ENCODE assay signal across 16 mouse cellular contexts in genomic region chr11:114122175-114122574, GRCm38 (mm10). TPM values are rescaled to one million over a fixed set of nuclear protein-coding genes. Genes with fewer than 3 reads are reported as not detected.
A peak's percentile ranks its signal among the peaks of the same experiment; 100 is the strongest.
DNase-seq lines count a peak whose midpoint lies in the region; ATAC-seq lines count a peak whose summit lies in the region.
"Had no signal": no experiment of that assay in that cellular context is flagged by ENCODE, and none has a peak within 500 bp of the region (broad histone marks: within the 10 kb centered on the region; RNA-seq: fewer than 3 reads in every experiment).

No protein-coding gene starts in this region.

- H3K27ac ChIP-seq in hindbrain, embryonic 11.5 days (ENCODE audit: low read depth, low read length): no peak overlapping the region
- no peak overlapping the region for H3K27ac ChIP-seq in hindbrain, embryonic 10.5 days
- peak overlapping the region; percentile 64 for H3K27ac ChIP-seq in hindbrain, embryonic 12.5 days
- 0 out of 2 replicates have a peak overlapping the region, but pooled peaks have one; percentile 5 for H3K27ac ChIP-seq in midbrain, embryonic 13.5 days
- H3K27ac ChIP-seq: heart, embryonic 13.5 days; hindbrain, embryonic 15.5 days; limb, embryonic 13.5 days had no signal

- DNase-seq in hindbrain, embryonic 11.5 days (ENCODE audit: low spot score): peak; percentile 14
- no peak for DNase-seq in hindbrain, embryonic 10.5 days (ENCODE audit: low spot score)
- DNase-seq in ovary, adult 18-20 months (ENCODE audit: low spot score): peak; percentile 32
- no peak for DNase-seq in ovary, postnatal 10 days (ENCODE audit: low spot score)
- no peak for DNase-seq in MN1 (ENCODE audit: low spot score)
- DNase-seq: adrenal gland, adult 2 months; cerebellum, adult 11-12 months; embryo, embryonic 11 days; gastrocnemius, postnatal 14 days; layer of hippocampus, postnatal 36 days; liver, postnatal 0 days had no signal

- no peak overlapping the region for H3K4me3 ChIP-seq in hindbrain, embryonic 11.5 days (ENCODE audit: low read depth, low read length)
- no peak overlapping the region for H3K4me3 ChIP-seq in hindbrain, embryonic 10.5 days
- no peak overlapping the region for H3K4me3 ChIP-seq in hindbrain, embryonic 12.5 days
- H3K4me3 ChIP-seq in midbrain, embryonic 13.5 days (replicated peaks): no peak overlapping the region
- H3K4me3 ChIP-seq: heart, embryonic 13.5 days; hindbrain, embryonic 15.5 days; limb, embryonic 13.5 days had no signal

- WGBS in hindbrain, embryonic 11.5 days: 53% methylated on average over 11 of the region's 13 CpGs
- WGBS in hindbrain, embryonic 10.5 days: 54% methylated on average over 13 of the region's 13 CpGs
- 37% methylated on average over 12 of the region's 13 CpGs for WGBS in hindbrain, embryonic 12.5 days
- WGBS in midbrain, embryonic 13.5 days: 38% methylated on average over 13 of the region's 13 CpGs

- H3K36me3 ChIP-seq in hindbrain, embryonic 11.5 days (ENCODE audit: control insufficient read depth, insufficient read depth, low read length): no peaks in the 10 kb centered on the region
- no peaks in the 10 kb centered on the region for H3K36me3 ChIP-seq in hindbrain, embryonic 10.5 days
- no peaks in the 10 kb centered on the region; the same call in 1 of the 2 replicates for H3K36me3 ChIP-seq in hindbrain, embryonic 12.5 days
- H3K36me3 ChIP-seq in midbrain, embryonic 13.5 days: no peaks in the 10 kb centered on the region
- H3K36me3 ChIP-seq: heart, embryonic 13.5 days; hindbrain, embryonic 15.5 days; limb, embryonic 13.5 days had no signal

- no peak overlapping the region for H3K4me2 ChIP-seq in hindbrain, embryonic 11.5 days (replicated peaks; ENCODE audit: low read depth, low read length)
- H3K4me2 ChIP-seq in hindbrain, embryonic 12.5 days (replicated peaks): no peak overlapping the region
- no peak overlapping the region for H3K4me2 ChIP-seq in midbrain, embryonic 13.5 days (replicated peaks)
- H3K4me2 ChIP-seq: heart, embryonic 13.5 days; hindbrain, embryonic 15.5 days; limb, embryonic 13.5 days had no signal

- H3K4me1 ChIP-seq in hindbrain, embryonic 11.5 days (replicated peaks; ENCODE audit: control insufficient read depth, insufficient read depth, low read length): no peaks in the 10 kb centered on the region
- H3K4me1 ChIP-seq in hindbrain, embryonic 10.5 days (replicated peaks): peaks cover 9% of the 10 kb centered on the region; the same call in 1 of the 2 replicates
- peaks cover 16% of the 10 kb centered on the region for H3K4me1 ChIP-seq in hindbrain, embryonic 12.5 days
- H3K4me1 ChIP-seq in midbrain, embryonic 13.5 days (replicated peaks): peaks cover 21% of the 10 kb centered on the region; the same call in 1 of the 2 replicates

- no peak for ATAC-seq in hindbrain, embryonic 11.5 days (ENCODE audit: low FRiP score)
- ATAC-seq in hindbrain, embryonic 12.5 days (ENCODE audit: low FRiP score): peak; percentile 62; the same call in 1 of the 2 replicates
- peak; percentile 40; the same call in 1 of the 2 replicates for ATAC-seq in midbrain, embryonic 13.5 days
- ATAC-seq: liver, postnatal 0 days had no signal

- no peak overlapping the region for H3K9ac ChIP-seq in hindbrain, embryonic 11.5 days (ENCODE audit: low read depth, low read length)
- H3K9ac ChIP-seq in hindbrain, embryonic 12.5 days: no peak overlapping the region
- no peak overlapping the region for H3K9ac ChIP-seq in midbrain, embryonic 13.5 days (replicated peaks)
- H3K9ac ChIP-seq: heart, embryonic 13.5 days; hindbrain, embryonic 15.5 days; limb, embryonic 13.5 days; liver, postnatal 0 days had no signal

- H3K27me3 ChIP-seq in hindbrain, embryonic 11.5 days (ENCODE audit: control insufficient read depth, insufficient read depth, low read length): no peaks in the 10 kb centered on the region
- no peaks in the 10 kb centered on the region for H3K27me3 ChIP-seq in hindbrain, embryonic 10.5 days (ENCODE audit: insufficient read depth, poor library complexity, severe bottlenecking)
- no peaks in the 10 kb centered on the region for H3K27me3 ChIP-seq in hindbrain, embryonic 12.5 days
- no peaks in the 10 kb centered on the region for H3K27me3 ChIP-seq in midbrain, embryonic 13.5 days
- H3K27me3 ChIP-seq: heart, embryonic 13.5 days; hindbrain, embryonic 15.5 days had no signal

- H3K9me3 ChIP-seq in hindbrain, embryonic 11.5 days (ENCODE audit: control insufficient read depth, low read length): no peaks in the 10 kb centered on the region
- H3K9me3 ChIP-seq in hindbrain, embryonic 10.5 days: no peaks in the 10 kb centered on the region
- 0 out of 2 replicates have a peak, but pooled peaks cover 5% of the 10 kb centered on the region for H3K9me3 ChIP-seq in hindbrain, embryonic 12.5 days (replicated peaks)
- H3K9me3 ChIP-seq in midbrain, embryonic 13.5 days: no peaks in the 10 kb centered on the region
- H3K9me3 ChIP-seq: heart, embryonic 13.5 days; hindbrain, embryonic 15.5 days; limb, embryonic 13.5 days had no signal

RNA-seq across cellular contexts. Expression of gene Sdk2, which starts 55.3 kb away (rescaled TPM):
- polyA plus RNA-seq in hindbrain, embryonic 11.5 days (2014; fragmentation: Nextera tagmentation; extraction: Ambion mirVana): 2.9 and 4.2 TPM in 2 replicates
- 3.2 and 4.3 TPM in 2 replicates for polyA plus RNA-seq in hindbrain, embryonic 10.5 days (2016; fragmentation: Nextera tagmentation; extraction: Ambion mirVana)
- polyA plus RNA-seq in hindbrain, embryonic 12.5 days (2016; fragmentation: Nextera tagmentation; extraction: Ambion mirVana): 6.4 and 7.1 TPM in 2 replicates
- 3.8 and 5.0 TPM in 2 replicates for polyA plus RNA-seq in midbrain, embryonic 13.5 days (2015; fragmentation: Nextera tagmentation; extraction: Ambion mirVana)

Comparison
In these comparisons a context has a peak if more than half of its experiments do, and no peak if none do; other contexts are left out.
1. DNase-seq: peak in hindbrain, embryonic 11.5 days (single experiment) and ovary, adult 18-20 months (single experiment); none in hindbrain, embryonic 10.5 days (single experiment), ovary, postnatal 10 days (single experiment) and MN1 (single experiment).
2. H3K27ac ChIP-seq: peak in hindbrain, embryonic 12.5 days (single experiment) and midbrain, embryonic 13.5 days (single experiment); none in hindbrain, embryonic 11.5 days (single experiment) and hindbrain, embryonic 10.5 days (single experiment).